Mouse (Mus musculus): Measurements from ENCODE around the gene Micu1. TPM values are rescaled to one million over a fixed set of nuclear protein-coding genes. Genes with fewer than 3 reads are reported as not detected.

The Micu1 gene
- polyA plus RNA-seq, 1 experiment from 2014 or later, result 42.5 TPM

GRCm38 (mm10) chr10:59756090-59756489, 53.8 kb downstream of the Micu1 start:
- WGBS, result 60% methylated on average over 12 of the region's 12 CpGs
- peaks cover 7% of the 10 kb centered on the region; the same call in 1 of the 2 replicates for H3K36me3 ChIP-seq (ENCODE audit: control insufficient read depth, insufficient read depth, low read length)
- no peak overlapping the region for H3K27ac ChIP-seq (replicated peaks in 1 of 2; ENCODE audit: control insufficient read depth in 1 of 2, insufficient read depth in 1 of 2, low read depth in 2 of 2, low read length in 2 of 2)
- no peaks in the 10 kb centered on the region for H3K9me3 ChIP-seq (ENCODE audit: control insufficient read depth, low read length)
- no peak overlapping the region for H3K9ac ChIP-seq (ENCODE audit: low read length)
- no peaks in the 10 kb centered on the region for H3K27me3 ChIP-seq (ENCODE audit: control insufficient read depth, insufficient read depth, low read length)
- H3K4me1 ChIP-seq (ENCODE audit: control insufficient read depth in 2 of 2, insufficient read depth in 2 of 2, low read length in 2 of 2), result peaks cover 0 to 3% of the 10 kb centered on the region in 2 experiments; a peak in 1 of 4 replicates
- H3K4me3 ChIP-seq (ENCODE audit: control insufficient read depth in 1 of 2, insufficient read depth in 1 of 2, low read depth in 1 of 2, low read length in 2 of 2), result no peak overlapping the region
- no peak overlapping the region for H3K4me2 ChIP-seq (ENCODE audit: low read length)
- ATAC-seq (ENCODE audit: insufficient number of reproducible peaks, insufficient read depth, low FRiP score, low read depth), result no peak

GRCm38 (mm10) chr10:59756570-59756969, 54.3 kb downstream of the Micu1 start:
- H3K4me2 ChIP-seq (ENCODE audit: low read length), result no peak overlapping the region
- no peak overlapping the region for H3K4me3 ChIP-seq (ENCODE audit: control insufficient read depth in 1 of 2, insufficient read depth in 1 of 2, low read depth in 1 of 2, low read length in 2 of 2)
- 47% methylated on average over 8 of the region's 8 CpGs for WGBS
- H3K27me3 ChIP-seq (ENCODE audit: control insufficient read depth, insufficient read depth, low read length), result no peaks in the 10 kb centered on the region
- peaks cover 7% of the 10 kb centered on the region; the same call in 1 of the 2 replicates for H3K36me3 ChIP-seq (ENCODE audit: control insufficient read depth, insufficient read depth, low read length)
- H3K9me3 ChIP-seq (ENCODE audit: control insufficient read depth, low read length), result no peaks in the 10 kb centered on the region
- peaks cover 0 to 3% of the 10 kb centered on the region in 2 experiments; a peak in 1 of 4 replicates for H3K4me1 ChIP-seq (ENCODE audit: control insufficient read depth in 2 of 2, insufficient read depth in 2 of 2, low read length in 2 of 2)
- no peak overlapping the region for H3K27ac ChIP-seq (replicated peaks in 1 of 2; ENCODE audit: control insufficient read depth in 1 of 2, insufficient read depth in 1 of 2, low read depth in 2 of 2, low read length in 2 of 2)
- H3K9ac ChIP-seq (ENCODE audit: low read length), result no peak overlapping the region
- ATAC-seq (ENCODE audit: insufficient number of reproducible peaks, insufficient read depth, low FRiP score, low read depth), result no peak

GRCm38 (mm10) chr10:59764781-59765180, 62.5 kb downstream of the Micu1 start:
- Histone ChIP-seq H3K9ac (ENCODE audit: low read length) (no peak overlapping the region), H3K4me1 (ENCODE audit: control insufficient read depth in 2 of 2, insufficient read depth in 2 of 2, low read length in 2 of 2) (peaks cover 0 to 3% of the 10 kb centered on the region in 2 experiments; a peak in 2 of 4 replicates), H3K27ac (replicated peaks in 1 of 2; ENCODE audit: control insufficient read depth in 1 of 2, insufficient read depth in 1 of 2, low read depth in 2 of 2, low read length in 2 of 2) (no peak overlapping the region), H3K4me2 (ENCODE audit: low read length) (no peak overlapping the region), H3K4me3 (ENCODE audit: control insufficient read depth in 1 of 2, insufficient read depth in 1 of 2, low read depth in 1 of 2, low read length in 2 of 2) (no peak overlapping the region), H3K36me3 (ENCODE audit: control insufficient read depth, insufficient read depth, low read length) (peaks cover 3% of the 10 kb centered on the region; the same call in 1 of the 2 replicates), H3K9me3 (ENCODE audit: control insufficient read depth, low read length) (no peaks in the 10 kb centered on the region), H3K27me3 (ENCODE audit: control insufficient read depth, insufficient read depth, low read length) (no peaks in the 10 kb centered on the region)
- ATAC-seq (ENCODE audit: insufficient number of reproducible peaks, insufficient read depth, low FRiP score, low read depth), result no peak
- WGBS, result 86% methylated on average over 6 of the region's 6 CpGs

GRCm38 (mm10) chr10:59768369-59769079, 66.2 kb downstream of the Micu1 start:
- no peak overlapping the region for H3K4me2 ChIP-seq (ENCODE audit: low read length)
- H3K36me3 ChIP-seq (ENCODE audit: control insufficient read depth, insufficient read depth, low read length), result peaks cover 4% of the 10 kb centered on the region; the same call in 1 of the 2 replicates
- no peak for ATAC-seq (ENCODE audit: insufficient number of reproducible peaks, insufficient read depth, low FRiP score, low read depth)
- H3K9me3 ChIP-seq (ENCODE audit: control insufficient read depth, low read length), result no peaks in the 10 kb centered on the region
- H3K27me3 ChIP-seq (ENCODE audit: control insufficient read depth, insufficient read depth, low read length), result no peaks in the 10 kb centered on the region
- H3K27ac ChIP-seq (replicated peaks in 1 of 2; ENCODE audit: control insufficient read depth in 1 of 2, insufficient read depth in 1 of 2, low read depth in 2 of 2, low read length in 2 of 2), result no peak overlapping the region
- WGBS, result 33% methylated on average over 13 of the region's 13 CpGs
- peaks cover 0 to 5% of the 10 kb centered on the region in 2 experiments for H3K4me1 ChIP-seq (ENCODE audit: control insufficient read depth in 2 of 2, insufficient read depth in 2 of 2, low read length in 2 of 2)
- H3K9ac ChIP-seq (ENCODE audit: low read length), result no peak overlapping the region
- no peak overlapping the region for H3K4me3 ChIP-seq (ENCODE audit: control insufficient read depth in 1 of 2, insufficient read depth in 1 of 2, low read depth in 1 of 2, low read length in 2 of 2)

GRCm38 (mm10) chr10:59771375-59772048, 69.2 kb downstream of the Micu1 start:
- H3K4me1 ChIP-seq (ENCODE audit: control insufficient read depth in 2 of 2, insufficient read depth in 2 of 2, low read length in 2 of 2), result peaks cover 6 to 12% of the 10 kb centered on the region in 2 experiments
- H3K36me3 ChIP-seq (ENCODE audit: control insufficient read depth, insufficient read depth, low read length), result peaks cover 3% of the 10 kb centered on the region; the same call in 1 of the 2 replicates
- WGBS, result 93% methylated on average over 6 of the region's 6 CpGs
- no peak overlapping the region for H3K27ac ChIP-seq (replicated peaks in 1 of 2; ENCODE audit: control insufficient read depth in 1 of 2, insufficient read depth in 1 of 2, low read depth in 2 of 2, low read length in 2 of 2)
- H3K9me3 ChIP-seq (ENCODE audit: control insufficient read depth, low read length), result no peaks in the 10 kb centered on the region
- no peak overlapping the region for H3K4me2 ChIP-seq (ENCODE audit: low read length)
- H3K4me3 ChIP-seq (ENCODE audit: control insufficient read depth in 1 of 2, insufficient read depth in 1 of 2, low read depth in 1 of 2, low read length in 2 of 2), result no peak overlapping the region
- no peaks in the 10 kb centered on the region for H3K27me3 ChIP-seq (ENCODE audit: control insufficient read depth, insufficient read depth, low read length)
- no peak overlapping the region for H3K9ac ChIP-seq (ENCODE audit: low read length)
- ATAC-seq (ENCODE audit: insufficient number of reproducible peaks, insufficient read depth, low FRiP score, low read depth), result no peak

GRCm38 (mm10) chr10:59772049-59772397, 69.7 kb downstream of the Micu1 start:
- H3K27me3 ChIP-seq (ENCODE audit: control insufficient read depth, insufficient read depth, low read length), result no peaks in the 10 kb centered on the region
- H3K36me3 ChIP-seq (ENCODE audit: control insufficient read depth, insufficient read depth, low read length), result peaks cover 3% of the 10 kb centered on the region; the same call in 1 of the 2 replicates
- H3K27ac ChIP-seq (replicated peaks in 1 of 2; ENCODE audit: control insufficient read depth in 1 of 2, insufficient read depth in 1 of 2, low read depth in 2 of 2, low read length in 2 of 2), result no peak overlapping the region
- no peak overlapping the region for H3K9ac ChIP-seq (ENCODE audit: low read length)
- peaks cover 8 to 17% of the 10 kb centered on the region in 2 experiments for H3K4me1 ChIP-seq (ENCODE audit: control insufficient read depth in 2 of 2, insufficient read depth in 2 of 2, low read length in 2 of 2)
- WGBS, result 82% methylated on average over 2 of the region's 2 CpGs
- H3K9me3 ChIP-seq (ENCODE audit: control insufficient read depth, low read length), result no peaks in the 10 kb centered on the region
- ATAC-seq (ENCODE audit: insufficient number of reproducible peaks, insufficient read depth, low FRiP score, low read depth), result no peak
- H3K4me3 ChIP-seq (ENCODE audit: control insufficient read depth in 1 of 2, insufficient read depth in 1 of 2, low read depth in 1 of 2, low read length in 2 of 2), result no peak overlapping the region
- no peak overlapping the region for H3K4me2 ChIP-seq (ENCODE audit: low read length)

GRCm38 (mm10) chr10:59773441-59774140, 71.3 kb downstream of the Micu1 start:
- peaks cover 14 to 22% of the 10 kb centered on the region in 2 experiments for H3K4me1 ChIP-seq (ENCODE audit: control insufficient read depth in 2 of 2, insufficient read depth in 2 of 2, low read length in 2 of 2)
- H3K9me3 ChIP-seq (ENCODE audit: control insufficient read depth, low read length), result no peaks in the 10 kb centered on the region
- H3K27ac ChIP-seq (replicated peaks in 1 of 2; ENCODE audit: control insufficient read depth in 1 of 2, insufficient read depth in 1 of 2, low read depth in 2 of 2, low read length in 2 of 2), result no peak overlapping the region
- 59% methylated on average over 13 of the region's 13 CpGs for WGBS
- no peaks in the 10 kb centered on the region for H3K27me3 ChIP-seq (ENCODE audit: control insufficient read depth, insufficient read depth, low read length)
- H3K9ac ChIP-seq (ENCODE audit: low read length), result no peak overlapping the region
- no peak overlapping the region for H3K4me3 ChIP-seq (ENCODE audit: control insufficient read depth in 1 of 2, insufficient read depth in 1 of 2, low read depth in 1 of 2, low read length in 2 of 2)
- peaks cover 3% of the 10 kb centered on the region; the same call in 1 of the 2 replicates for H3K36me3 ChIP-seq (ENCODE audit: control insufficient read depth, insufficient read depth, low read length)
- no peak for ATAC-seq (ENCODE audit: insufficient number of reproducible peaks, insufficient read depth, low FRiP score, low read depth)
- H3K4me2 ChIP-seq (ENCODE audit: low read length), result no peak overlapping the region

Data from heart, embryonic 14.5 days (tissue).